Mouse (Mus musculus) ES-Bruce4 (cell line): Measurements from ENCODE around the gene Nup188. TPM values are rescaled to one million over a fixed set of nuclear protein-coding genes. Genes with fewer than 3 reads are reported as not detected.

Experiments
- H3K27ac ChIP-seq: 2 replicates; pipeline ENCODE4 v1.5.1; 2012; ENCODE audit warnings: low read length, inconsistent platforms; ENCODE audit not compliant: insufficient read depth
- H3K27me3 ChIP-seq: 2 replicates; pipeline ENCODE4 v1.6.1; 2012; ENCODE audit warnings: mild to moderate bottlenecking, low read length, inconsistent platforms; ENCODE audit not compliant: control insufficient read depth, poor library complexity, insufficient read depth, severe bottlenecking
- H3K36me3 ChIP-seq: 2 replicates; pipeline ENCODE4 v1.6.1; 2012; ENCODE audit warnings: inconsistent platforms, mild to moderate bottlenecking, low read length, moderate library complexity; ENCODE audit not compliant: control insufficient read depth, poor library complexity, insufficient read depth, severe bottlenecking
- H3K4me1 ChIP-seq: one replicate; pipeline ENCODE4 v1.8.1; 2011; ENCODE audit warnings: low read length; ENCODE audit not compliant: control insufficient read depth, insufficient read depth
- H3K4me3 ChIP-seq: 2 replicates; pipeline ENCODE4 v1.5.1; 2011; ENCODE audit warnings: low read depth, mild to moderate bottlenecking, low read length
- H3K9ac ChIP-seq: 2 replicates; pipeline ENCODE4 v1.6.1; 2012; ENCODE audit warnings: low read depth, mild to moderate bottlenecking, inconsistent platforms; ENCODE audit not compliant: poor library complexity, severe bottlenecking
- H3K9me3 ChIP-seq: replicated peaks from 2 replicates; pipeline ENCODE4 v1.6.1; 2012; ENCODE audit warnings: mild to moderate bottlenecking, low read length, inconsistent platforms; ENCODE audit not compliant: control insufficient read depth, poor library complexity, insufficient read depth, severe bottlenecking
- CTCF ChIP-seq: IDR thresholded peaks from one replicate; pipeline ENCODE4 v1.8.1; 2011; ENCODE audit warnings: low read depth, low read length
- EP300 ChIP-seq: IDR thresholded peaks from 2 replicates; pipeline ENCODE4 v1.6.1; 2011; ENCODE audit warnings: low read depth, low read length; ENCODE audit not compliant: insufficient read depth
- POLR2A ChIP-seq: IDR thresholded peaks from one replicate; pipeline ENCODE4 v1.8.1; 2011; ENCODE audit warnings: low read length; ENCODE audit not compliant: insufficient read depth
- polyA plus RNA-seq: library from polyadenylated mRNA; stranded (reverse); fragments of >200 nt; gene quantifications from 2 replicates; pipeline ENCODE4 v1.2.4, GENCODE M21; 2011; ENCODE audit warnings: low read depth; ENCODE audit not compliant: missing spikeins, insufficient read depth, insufficient read length

The Nup188 gene
- polyA plus RNA-seq, 1 experiment: 138 TPM

DNA sequence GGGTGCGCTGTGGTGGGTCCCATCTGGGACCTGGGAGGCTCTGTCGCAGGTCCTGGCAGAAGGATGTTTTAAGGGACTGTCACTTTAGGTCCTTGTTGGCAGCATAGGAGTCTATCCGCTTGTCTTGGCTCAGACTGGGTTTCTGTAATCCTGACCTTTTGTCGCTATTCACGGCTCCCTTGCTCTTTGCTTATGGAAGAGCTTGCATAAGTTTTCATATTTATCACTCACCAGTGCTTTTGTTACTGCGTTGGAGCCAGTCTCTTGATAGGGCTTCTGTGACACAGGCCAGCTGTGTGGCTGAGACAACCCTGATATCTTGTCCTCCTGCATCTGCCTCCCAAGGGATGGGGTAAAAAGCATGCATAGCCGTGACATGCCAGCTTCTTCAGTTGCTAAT, 93.1 kb downstream of the Nup188 start:
- H3K9me3 ChIP-seq: no peaks in the 10 kb centered on the region
- no peak overlapping the region for H3K9ac ChIP-seq
- H3K4me1 ChIP-seq: no peaks in the 10 kb centered on the region
- TF ChIP-seq CTCF (no peak), POLR2A (no peak), EP300 (no peak)
- H3K36me3 ChIP-seq: peaks cover 7% of the 10 kb centered on the region
- H3K27ac ChIP-seq: no peak overlapping the region
- no peaks in the 10 kb centered on the region for H3K27me3 ChIP-seq
- H3K4me3 ChIP-seq: no peak overlapping the region

DNA sequence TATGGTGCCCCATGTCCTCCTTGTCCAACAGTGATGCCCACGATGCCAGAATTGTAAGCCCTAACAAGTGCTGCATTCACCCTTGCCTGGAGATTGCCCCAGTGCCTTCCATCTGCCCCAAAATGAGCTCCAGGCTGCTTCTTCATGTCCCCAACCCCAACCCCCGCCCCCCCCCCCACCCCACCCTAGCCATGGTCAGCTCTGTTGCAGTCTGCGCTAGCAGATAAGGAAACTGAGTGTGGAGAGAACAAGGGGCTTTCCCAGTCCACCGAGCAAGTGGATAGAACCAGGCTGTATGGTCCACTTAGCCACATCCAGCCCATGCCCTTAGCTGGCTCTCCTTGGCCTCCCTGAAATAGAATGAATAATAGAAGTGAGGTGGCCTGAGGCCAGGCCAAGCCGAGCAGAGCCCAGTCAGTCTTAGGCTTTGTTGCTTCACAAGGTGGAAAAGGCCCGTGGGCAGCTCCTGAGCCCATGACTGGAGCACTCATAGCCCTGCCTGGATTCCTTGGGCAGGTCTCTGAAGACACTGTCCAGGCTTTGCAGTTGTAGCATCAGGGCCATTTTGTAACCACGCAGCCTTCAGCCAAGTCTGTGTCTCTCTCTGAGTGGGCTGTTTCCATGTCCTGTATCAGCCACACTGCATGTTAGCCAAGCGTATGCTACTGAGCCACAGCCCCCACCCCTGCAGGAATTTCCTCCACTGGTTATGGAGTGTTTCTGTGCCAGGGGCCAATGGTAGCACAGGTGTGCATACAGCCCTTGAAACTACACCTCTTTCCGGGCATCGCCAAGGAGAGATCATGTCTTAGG, 94.6 kb downstream of the Nup188 start:
- no peak overlapping the region for H3K27ac ChIP-seq

DNA sequence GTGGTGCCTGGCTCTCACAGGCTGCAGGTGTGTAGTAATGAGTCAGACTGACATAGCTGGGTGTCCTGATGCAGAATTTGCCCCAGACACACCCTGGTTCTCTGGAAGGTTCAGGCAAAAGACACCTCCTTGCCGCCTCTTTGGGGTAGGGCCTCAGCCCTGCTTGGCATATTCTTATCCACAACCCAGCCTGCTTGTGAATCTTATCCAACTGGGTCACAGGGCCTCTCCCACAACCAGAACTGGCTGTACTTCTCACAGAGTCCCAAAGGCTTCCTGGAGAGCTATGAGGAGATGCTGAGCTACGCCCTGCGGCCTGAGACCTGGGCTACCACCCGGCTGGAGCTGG, 95.2 kb downstream of the Nup188 start:
- H3K27ac ChIP-seq: no peak overlapping the region
- H3K9ac ChIP-seq: no peak overlapping the region
- TF ChIP-seq CTCF: no peak
- TF ChIP-seq POLR2A: no peak
- TF ChIP-seq EP300: no peak
- no peaks in the 10 kb centered on the region for H3K4me1 ChIP-seq
- no peaks in the 10 kb centered on the region for H3K27me3 ChIP-seq
- peaks cover 7% of the 10 kb centered on the region; the same call in 1 of the 2 replicates for H3K36me3 ChIP-seq
- no peaks in the 10 kb centered on the region for H3K9me3 ChIP-seq
- no peak overlapping the region for H3K4me3 ChIP-seq

More for the DNA sequence above, 94.6 kb downstream of the Nup188 start:
- Histone ChIP-seq H3K9me3 (no peaks in the 10 kb centered on the region), H3K4me1 (no peaks in the 10 kb centered on the region), H3K27me3 (no peaks in the 10 kb centered on the region), H3K36me3 (peaks cover 7% of the 10 kb centered on the region), H3K4me3 (no peak overlapping the region), H3K9ac (no peak overlapping the region)
- TF ChIP-seq POLR2A (no peak), CTCF (no peak), EP300 (no peak)

DNA sequence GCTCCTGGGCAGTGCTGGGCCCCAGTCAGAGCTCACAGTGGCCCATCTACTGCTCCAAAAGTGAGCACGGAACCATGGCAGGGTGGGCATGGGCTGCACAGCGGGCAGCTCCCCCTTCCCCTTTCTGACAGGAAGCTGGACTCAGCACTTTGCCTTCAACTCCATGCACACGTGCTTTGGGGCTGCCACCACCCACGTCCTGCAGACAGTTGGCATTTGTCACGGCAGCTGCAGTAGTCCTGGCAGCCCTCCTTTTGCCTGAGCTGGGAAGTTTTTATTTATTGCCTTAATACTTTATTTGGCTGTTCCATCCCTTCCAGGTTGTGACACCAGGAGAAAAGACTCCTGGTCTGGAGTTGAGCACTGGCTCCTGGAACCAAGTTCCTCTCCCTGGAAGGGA, 98.6 kb downstream of the Nup188 start:
- TF ChIP-seq POLR2A (no peak), CTCF (no peak), EP300 (no peak)
- Histone ChIP-seq H3K4me1 (no peaks in the 10 kb centered on the region), H3K9ac (no peak overlapping the region), H3K27ac (no peak overlapping the region), H3K9me3 (no peaks in the 10 kb centered on the region), H3K36me3 (peaks cover 5% of the 10 kb centered on the region; the same call in 1 of the 2 replicates), H3K4me3 (no peak overlapping the region), H3K27me3 (no peaks in the 10 kb centered on the region)

DNA sequence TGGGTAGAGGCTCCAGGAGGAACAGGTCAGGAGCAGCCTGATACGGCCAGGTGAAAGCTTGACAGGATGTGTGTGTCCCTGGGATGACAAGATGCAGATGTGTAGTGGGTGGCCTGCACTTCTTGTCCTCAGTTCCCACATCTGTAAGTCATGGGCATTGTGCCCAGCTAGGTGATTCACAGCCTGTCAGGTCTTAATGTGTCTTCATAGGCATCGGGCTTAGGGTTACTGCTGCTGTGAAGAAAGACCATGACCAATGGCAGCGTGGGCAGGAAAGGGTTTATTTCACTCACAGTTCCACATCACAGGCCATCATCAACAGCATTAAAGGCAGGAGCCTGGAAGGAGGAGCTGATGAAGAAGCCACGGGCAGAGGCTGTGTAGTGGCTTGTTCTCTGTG, 99.4 kb downstream of the Nup188 start:
- H3K27me3 ChIP-seq: no peaks in the 10 kb centered on the region
- no peaks in the 10 kb centered on the region for H3K9me3 ChIP-seq
- TF ChIP-seq EP300 (no peak), CTCF (no peak), POLR2A (no peak)
- no peak overlapping the region for H3K27ac ChIP-seq
- no peak overlapping the region for H3K9ac ChIP-seq
- H3K36me3 ChIP-seq: peaks cover 5% of the 10 kb centered on the region; the same call in 1 of the 2 replicates
- no peak overlapping the region for H3K4me3 ChIP-seq
- no peaks in the 10 kb centered on the region for H3K4me1 ChIP-seq

DNA sequence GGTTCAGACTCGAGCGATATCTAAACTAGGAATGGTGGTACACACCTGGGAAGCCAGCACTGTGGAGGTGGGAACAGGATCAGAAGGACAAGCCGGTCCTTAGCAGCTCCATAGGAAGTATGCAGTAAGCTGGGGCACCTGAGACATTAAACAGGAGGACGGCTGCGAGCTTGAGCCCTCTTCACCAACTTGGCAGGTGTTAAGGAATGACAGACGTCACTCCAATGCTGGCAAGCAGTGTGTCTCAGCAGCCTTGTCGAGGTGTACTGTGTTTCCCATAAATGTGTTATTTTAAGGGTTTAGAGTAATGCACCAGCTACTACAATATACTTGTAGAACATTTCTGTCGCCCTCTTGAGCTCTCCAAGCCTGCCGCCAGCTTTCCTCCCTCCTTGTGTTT, 100.7 kb downstream of the Nup188 start:
- H3K9me3 ChIP-seq: no peaks in the 10 kb centered on the region
- no peaks in the 10 kb centered on the region for H3K27me3 ChIP-seq
- no peak overlapping the region for H3K27ac ChIP-seq
- no peaks in the 10 kb centered on the region for H3K4me1 ChIP-seq
- TF ChIP-seq POLR2A (no peak), EP300 (no peak), CTCF (no peak)
- no peak overlapping the region for H3K9ac ChIP-seq
- H3K36me3 ChIP-seq: peaks cover 2% of the 10 kb centered on the region; the same call in 1 of the 2 replicates
- no peak overlapping the region for H3K4me3 ChIP-seq
